Mouse (Mus musculus): ENCODE measurements around the gene Rpl6. TPM values are rescaled to one million over a fixed set of nuclear protein-coding genes. Genes with fewer than 3 reads are reported as not detected.

Gene Rpl6
- 789 TPM for polyA plus RNA-seq (2014; fragmentation: Illumina TruSeq; extraction: RNeasy Lipid Tissue Mini Kit (QIAGEN cat#74804); ENCODE audit: insufficient read depth, low read depth, low replicate concordance)

GRCm38 (mm10) chr5:121204132-121205089, at the start of gene Rpl6:
Gene Rpl6 (plus strand): TSS chr5:121204481.

GRCm38 (mm10) chr5:121190836-121191583, 13.3 kb upstream of the Rpl6 start, which contains the start of gene Ptpn11:
Gene Ptpn11 (minus strand): TSS chr5:121191397.

GRCm38 (mm10) chr5:121219980-121220731, 15.9 kb downstream of the Rpl6 start, which contains the start of gene Hectd4:
Gene Hectd4 (plus strand): TSS chr5:121220219.

Other genes starting within 250 kb of the Rpl6 start
- gene Rph3a, start 194.4 kb upstream of the Rpl6 start, polyA plus RNA-seq (2014; fragmentation: Illumina TruSeq; extraction: RNeasy Lipid Tissue Mini Kit (QIAGEN cat#74804); ENCODE audit: insufficient read depth, low read depth, low replicate concordance), result not detected
- gene Ptpn11, start 13.1 kb upstream of the Rpl6 start, polyA plus RNA-seq (2014; fragmentation: Illumina TruSeq; extraction: RNeasy Lipid Tissue Mini Kit (QIAGEN cat#74804); ENCODE audit: insufficient read depth, low read depth, low replicate concordance), result 31.0 TPM
- 2.4 TPM for gene Hectd4, start 15.7 kb downstream of the Rpl6 start, polyA plus RNA-seq (2014; fragmentation: Illumina TruSeq; extraction: RNeasy Lipid Tissue Mini Kit (QIAGEN cat#74804); ENCODE audit: insufficient read depth, low read depth, low replicate concordance)
- 49.6 TPM for gene Trafd1, start 181.2 kb downstream of the Rpl6 start, polyA plus RNA-seq (2014; fragmentation: Illumina TruSeq; extraction: RNeasy Lipid Tissue Mini Kit (QIAGEN cat#74804); ENCODE audit: insufficient read depth, low read depth, low replicate concordance)
- 5.5 TPM for gene Naa25, start 193.5 kb downstream of the Rpl6 start, polyA plus RNA-seq (2014; fragmentation: Illumina TruSeq; extraction: RNeasy Lipid Tissue Mini Kit (QIAGEN cat#74804); ENCODE audit: insufficient read depth, low read depth, low replicate concordance)
- 12.4 TPM for gene Tmem116, start 247.4 kb downstream of the Rpl6 start, polyA plus RNA-seq (2014; fragmentation: Illumina TruSeq; extraction: RNeasy Lipid Tissue Mini Kit (QIAGEN cat#74804); ENCODE audit: insufficient read depth, low read depth, low replicate concordance)
- 149 TPM for gene Erp29, start 248.0 kb downstream of the Rpl6 start, polyA plus RNA-seq (2014; fragmentation: Illumina TruSeq; extraction: RNeasy Lipid Tissue Mini Kit (QIAGEN cat#74804); ENCODE audit: insufficient read depth, low read depth, low replicate concordance)